Mouse (Mus musculus) heart, postnatal 14 days (tissue): ENCODE measurements around the gene Ctsw. TPM values are rescaled to one million over a fixed set of nuclear protein-coding genes. Genes with fewer than 3 reads are reported as not detected.
A peak's percentile ranks its signal among the peaks of the same experiment; 100 is the strongest.
"Not testable (repeated sequence)": the region's sequence is repeated elsewhere in the genome, so short reads cannot be mapped to it uniquely, and the experiment has no call there.

Experiments
- DNase-seq, 2 experiments: peaks; one replicate each; pipeline ENCODE4 v3.0.0; 2021 to 2022
- intact Hi-C: fragments of 180-260 bp; cut with DNase I; formaldehyde crosslinking; loops from one replicate; pipeline ENCODE4 v1.15.1; 2025
- long read RNA-seq, 2 experiments: library from polyadenylated mRNA; stranded (forward); transcript quantifications; one replicate each; pipeline ENCODE4 v2.0.0; 2021
- total RNA-seq, 2 experiments: library from RNA; stranded (reverse); gene quantifications; 2 replicates each; pipeline ENCODE4 v1.2.3; 2021

Gene Ctsw
- total RNA-seq, result under 1 TPM in 1 of 2 experiments, not detected in 1; 0.71 TPM
- long read RNA-seq, experiment 1, result 0 reads
- long read RNA-seq, experiment 2, result 0 reads

- no peak for DNase-seq
- intact Hi-C loops, result no loop called here
Observed at GRCm38 (mm10) chr19:5468374-5468773, at the start of gene Ctsw. TSS of gene Ctsw (minus strand) at chr19:5468507.

- no peak for DNase-seq
- intact Hi-C loops, result no loop called here
Observed at GRCm38 (mm10) chr19:5516906-5517505, 48.7 kb upstream of the Ctsw start.

GRCm38 (mm10) chr19:5515840-5516777, 47.8 kb upstream of the Ctsw start:
- no peak for DNase-seq
- intact Hi-C loops, result no loop called here

- intact Hi-C loops, result no loop called here
- no peak for DNase-seq
Observed at GRCm38 (mm10) chr19:5513005-5513349, 44.7 kb upstream of the Ctsw start.

GRCm38 (mm10) chr19:5512091-5513004, 44.0 kb upstream of the Ctsw start:
- peak in 1 of 2 experiments; percentile 16 for DNase-seq
- intact Hi-C loops, result no loop called here

- intact Hi-C loops, result loop anchor here (2.0 kb wide), 1 partner anchor 18 kb away; no protein-coding TSS in a partner anchor
- no peak for DNase-seq
Observed at GRCm38 (mm10) chr19:5511074-5511632, 42.8 kb upstream of the Ctsw start.

- DNase-seq, result peak; percentile 96
- intact Hi-C loops, result loop anchor here (2.0 kb wide), 1 partner anchor 18 kb away; no protein-coding TSS in a partner anchor
Observed at GRCm38 (mm10) chr19:5510031-5511026, 42.0 kb upstream of the Ctsw start, which contains the start of gene Snx32. TSS of gene Snx32 (minus strand) at chr19:5510538.

GRCm38 (mm10) chr19:5503687-5504086, 35.4 kb upstream of the Ctsw start, which contains the start of gene 1700020D05Rik:
TSS of gene 1700020D05Rik (minus strand) at chr19:5503787.
- DNase-seq, result no peak
- intact Hi-C loops, result no loop called here

- intact Hi-C loops, result no loop called here
- DNase-seq, result no peak
Observed at GRCm38 (mm10) chr19:5500330-5500875, 32.1 kb upstream of the Ctsw start.

GRCm38 (mm10) chr19:5496052-5496370, 27.7 kb upstream of the Ctsw start:
- intact Hi-C loops, result loop anchor here (10.0 kb wide), 1 partner anchor 849 kb away; the partner anchor contains the start of gene Map4k2
- DNase-seq, result no peak

- DNase-seq, result no peak
- intact Hi-C loops, result loop anchor here (10.0 kb wide), 1 partner anchor 849 kb away; the partner anchor contains the start of gene Map4k2
Observed at GRCm38 (mm10) chr19:5495353-5496051, 27.2 kb upstream of the Ctsw start.

- DNase-seq, result no peak
- intact Hi-C loops, result loop anchor here (10.0 kb wide), 1 partner anchor 850 kb away; the partner anchor contains the start of gene Map4k2
Observed at GRCm38 (mm10) chr19:5494314-5494713, 26.0 kb upstream of the Ctsw start.

- intact Hi-C loops, result loop anchor here (2.0 to 10.0 kb wide), 2 partner anchors 17 to 851 kb away; partner anchors contain the start of genes Map4k2 and Snx32
- DNase-seq, result not testable (repeated sequence)
Observed at GRCm38 (mm10) chr19:5493301-5493721, 25.0 kb upstream of the Ctsw start.

- DNase-seq, result no peak
- intact Hi-C loops, result loop anchor here (2.0 to 10.0 kb wide), 2 partner anchors 18 to 852 kb away; partner anchors contain the start of genes Map4k2 and Snx32
Observed at GRCm38 (mm10) chr19:5492641-5493040, 24.3 kb upstream of the Ctsw start.

GRCm38 (mm10) chr19:5490898-5491708, 22.8 kb upstream of the Ctsw start:
- intact Hi-C loops, result loop anchor here (10.0 kb wide), 1 partner anchor 854 kb away; the partner anchor contains the start of gene Map4k2
- peak; percentile 83 to 88 for DNase-seq

- peak; percentile 95 for DNase-seq
- intact Hi-C loops, result loop anchor here (10.0 kb wide), 1 partner anchor 854 kb away; the partner anchor contains the start of gene Map4k2
Observed at GRCm38 (mm10) chr19:5490313-5490897, 22.1 kb upstream of the Ctsw start, which contains the start of gene Cfl1. TSS of gene Cfl1 (plus strand) at chr19:5490455.
